Mouse (Mus musculus) adrenal gland, adult 2 months (tissue): ENCODE measurements around the gene Vat1. TPM values are rescaled to one million over a fixed set of nuclear protein-coding genes. Genes with fewer than 3 reads are reported as not detected.
A peak's percentile ranks its signal among the peaks of the same experiment; 100 is the strongest.
"Not testable (repeated sequence)": the region's sequence is repeated elsewhere in the genome, so short reads cannot be mapped to it uniquely, and the experiment has no call there.

Experiments
- DNase-seq: peaks from one replicate; pipeline ENCODE4 v3.0.0; 2021
- polyA plus RNA-seq: library from polyadenylated mRNA; depleted of rRNA; stranded (reverse); fragments of >200 nt; gene quantifications from 2 replicates; pipeline ENCODE4 v1.2.3, GENCODE M21; 2012
- total RNA-seq, 2 experiments: library from RNA; stranded (reverse); gene quantifications; 2 replicates each; pipeline ENCODE4 v1.2.3; 2021

Vat1 gene
- total and polyA plus RNA-seq, 3 experiments: 95.6 to 189 (median 157) TPM

GRCm38 (mm10) chr11:101442127-101442693, 23.8 kb downstream of the Vat1 start, which contains the start of gene Rpl27:
Gene Rpl27 (plus strand): TSS chr11:101442298.
- DNase-seq: peak; percentile 98

- not testable (repeated sequence) for DNase-seq
These were observed 24.4 kb downstream of the Vat1 start for GRCm38 (mm10) chr11:101441450-101442126.

- DNase-seq: not testable (repeated sequence)
These were observed 28.0 kb downstream of the Vat1 start for GRCm38 (mm10) chr11:101438006-101438405.

- DNase-seq: no peak
These were observed 29.1 kb downstream of the Vat1 start for GRCm38 (mm10) chr11:101436916-101437315.

- DNase-seq: no peak
These were observed 30.2 kb downstream of the Vat1 start for GRCm38 (mm10) chr11:101435831-101436230.

GRCm38 (mm10) chr11:101433396-101433795, 32.6 kb downstream of the Vat1 start:
- DNase-seq: peak; percentile 62

GRCm38 (mm10) chr11:101431327-101431726, 34.7 kb downstream of the Vat1 start:
- DNase-seq: peak; percentile 57

- no peak for DNase-seq
These were observed 39.9 kb downstream of the Vat1 start for GRCm38 (mm10) chr11:101426165-101426564.

- peak; percentile 98 for DNase-seq
These were observed 40.9 kb downstream of the Vat1 start, which contains the start of the genes Rundc1 and Ptges3l for GRCm38 (mm10) chr11:101424925-101425813. Gene Rundc1 (plus strand): TSS chr11:101425085. Gene Ptges3l (minus strand): TSS chr11:101425333.

GRCm38 (mm10) chr11:101424105-101424851, 41.8 kb downstream of the Vat1 start, which contains the start of gene Gm27029:
Gene Gm27029 (minus strand): TSS chr11:101424796.
- no peak for DNase-seq

- DNase-seq: no peak
These were observed 45.9 kb downstream of the Vat1 start for GRCm38 (mm10) chr11:101420148-101420547.

GRCm38 (mm10) chr11:101419610-101420009, 46.4 kb downstream of the Vat1 start:
- no peak for DNase-seq

GRCm38 (mm10) chr11:101418991-101419390, 47.0 kb downstream of the Vat1 start:
- DNase-seq: no peak

- peak; percentile 93 for DNase-seq
These were observed 48.8 kb downstream of the Vat1 start, which contains the start of gene Aarsd1 for GRCm38 (mm10) chr11:101417101-101417855. Gene Aarsd1 (minus strand): TSS chr11:101417615.

- DNase-seq: no peak
These were observed 49.5 kb downstream of the Vat1 start for GRCm38 (mm10) chr11:101416433-101417100.

- DNase-seq: peak; percentile 44
These were observed 50.7 kb downstream of the Vat1 start for GRCm38 (mm10) chr11:101415306-101415705.
